Mouse (Mus musculus) urinary bladder, postnatal 36 days (tissue): ENCODE data around the gene Fhit.

Experiments used
- DNase-seq, 2 experiments: peaks; one replicate each; pipeline ENCODE4 v3.0.0; 2022; ENCODE audit warnings: low spot score in 2 of 2, mixed read lengths in 1 of 2

Gene Fhit

GRCm38 (mm10) chr14:9696004-9696403 is 1465.8 kb downstream of the Fhit start:
- DNase-seq = no peak

DNA sequence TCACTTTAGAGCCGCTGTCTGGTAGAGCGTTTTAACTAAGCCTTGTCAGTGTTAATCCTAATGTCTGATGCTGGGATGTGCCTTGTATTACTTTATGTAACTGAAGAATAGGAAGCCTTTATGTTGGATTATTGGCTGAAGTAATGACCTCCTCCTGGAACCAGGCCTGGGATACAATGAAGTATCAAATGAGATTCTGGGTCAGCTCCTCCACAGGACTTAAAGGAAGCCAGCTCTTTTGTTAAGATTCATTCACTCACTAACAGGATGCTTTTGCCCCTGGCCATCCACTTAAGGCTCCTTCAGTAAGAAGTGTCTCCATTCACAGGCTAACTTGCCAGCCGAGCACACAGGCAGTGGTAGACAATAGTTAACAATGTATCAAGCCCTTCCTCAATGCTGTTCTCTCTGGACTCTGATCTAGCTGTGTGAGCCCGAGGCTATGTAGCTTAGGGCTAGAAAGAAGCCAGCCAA is 1466.6 kb downstream of the Fhit start:
- no peak for DNase-seq

GRCm38 (mm10) chr14:9688664-9689257 is 1473.1 kb downstream of the Fhit start:
- DNase-seq = no peak

DNA sequence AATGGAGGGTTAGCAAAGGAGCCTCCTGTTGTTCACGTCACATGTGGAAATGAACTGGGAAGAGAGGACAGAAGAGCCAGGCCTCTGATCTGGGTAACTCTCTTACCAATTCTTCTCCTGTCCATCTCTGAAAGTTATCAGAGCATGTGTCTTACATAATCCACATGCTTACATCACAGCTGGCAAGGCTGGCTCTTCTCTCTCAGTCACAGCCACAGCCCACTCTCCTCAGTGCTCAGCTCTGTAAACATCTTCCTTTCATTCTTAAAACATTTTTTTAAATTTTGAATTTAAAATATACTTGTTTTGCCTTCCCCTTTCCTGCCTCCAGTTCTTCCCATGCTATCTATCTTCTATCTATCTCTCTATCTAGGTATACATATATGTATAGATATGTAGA is 1477.5 kb downstream of the Fhit start:
- no peak for DNase-seq

GRCm38 (mm10) chr14:9672728-9673127 is 1489.1 kb downstream of the Fhit start:
- no peak for DNase-seq

DNA sequence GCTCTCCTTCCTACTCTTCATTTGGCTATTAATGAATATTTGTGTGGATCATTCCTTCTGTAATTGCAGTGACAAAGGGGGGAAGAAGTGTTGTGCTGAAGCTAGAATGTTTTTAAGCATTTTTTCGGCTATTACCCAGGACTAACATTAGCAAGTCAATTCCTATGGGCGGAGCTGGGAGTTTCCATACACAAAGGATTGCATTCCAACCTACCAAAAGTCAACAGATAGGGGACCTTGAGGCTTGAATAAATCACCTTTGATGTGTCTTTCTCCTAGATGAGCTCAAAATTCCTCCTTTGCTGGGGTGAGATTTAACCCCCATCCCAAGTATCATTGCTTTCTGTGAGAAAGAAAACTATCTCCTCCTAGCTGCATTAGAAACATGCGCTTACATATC is 1490.1 kb downstream of the Fhit start:
- no peak for DNase-seq

DNA sequence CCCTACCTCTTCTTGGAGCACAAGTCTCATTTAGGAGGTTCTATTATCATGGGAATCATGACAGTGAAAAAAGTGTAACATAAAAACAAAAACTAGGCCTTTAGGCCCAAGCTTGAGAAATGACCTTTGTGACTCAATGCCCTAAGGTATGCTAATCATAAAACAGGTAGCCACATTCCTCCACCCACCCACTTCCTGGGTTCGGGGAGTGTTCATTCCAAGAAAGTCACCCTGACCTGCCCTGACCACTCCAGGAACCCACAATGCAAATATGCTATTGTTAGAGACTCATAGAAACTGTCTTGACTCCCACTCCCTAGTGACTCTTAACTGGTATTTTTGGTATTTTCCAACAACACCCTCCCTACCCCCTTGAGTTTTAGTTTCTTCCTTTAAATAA is 1492.1 kb downstream of the Fhit start:
- DNase-seq = no peak

- DNase-seq = no peak
Observed at GRCm38 (mm10) chr14:9658445-9658844, 1503.4 kb downstream of the Fhit start.

GRCm38 (mm10) chr14:9651417-9651816 is 1510.4 kb downstream of the Fhit start:
- no peak for DNase-seq

DNA sequence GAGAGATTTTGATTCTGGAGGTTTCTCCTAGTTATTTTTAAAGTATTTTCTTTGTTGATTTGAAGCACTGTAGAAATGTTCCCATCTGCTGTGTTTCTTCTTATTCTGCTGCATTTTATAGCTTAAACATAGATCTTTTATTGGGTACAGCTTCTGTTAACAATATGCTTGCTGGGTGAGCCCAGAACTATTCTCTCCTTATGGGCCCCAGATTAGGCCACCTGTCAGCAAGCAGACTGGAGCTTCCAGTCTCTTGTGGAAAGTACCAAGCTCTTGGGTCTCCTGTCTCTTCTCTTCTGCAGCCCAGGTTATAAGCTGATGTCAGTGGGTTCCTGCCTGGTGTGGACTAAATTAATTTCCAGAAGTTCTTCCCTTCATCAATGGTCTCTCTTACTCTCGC is 1513.4 kb downstream of the Fhit start:
- DNase-seq = no peak

DNA sequence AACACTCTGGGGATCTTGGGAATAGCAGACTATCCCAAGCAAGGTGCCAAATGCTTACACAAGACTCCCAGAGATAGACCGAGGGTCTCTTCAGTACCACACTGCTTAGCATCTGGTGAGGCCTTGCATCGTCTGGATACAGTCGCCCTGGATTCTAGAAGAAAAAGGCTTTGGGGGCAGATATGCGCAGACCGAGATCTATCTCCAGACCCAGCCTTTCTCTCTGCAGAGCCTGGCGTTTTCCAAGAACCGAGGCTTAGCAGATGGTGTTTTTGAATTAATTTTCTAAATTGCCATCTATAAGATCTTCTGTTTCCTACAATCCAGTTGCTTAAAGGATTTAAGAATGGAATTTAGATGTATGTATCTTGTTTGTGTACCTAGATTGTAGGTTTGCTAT is 1515.6 kb downstream of the Fhit start:
- no peak for DNase-seq

DNA sequence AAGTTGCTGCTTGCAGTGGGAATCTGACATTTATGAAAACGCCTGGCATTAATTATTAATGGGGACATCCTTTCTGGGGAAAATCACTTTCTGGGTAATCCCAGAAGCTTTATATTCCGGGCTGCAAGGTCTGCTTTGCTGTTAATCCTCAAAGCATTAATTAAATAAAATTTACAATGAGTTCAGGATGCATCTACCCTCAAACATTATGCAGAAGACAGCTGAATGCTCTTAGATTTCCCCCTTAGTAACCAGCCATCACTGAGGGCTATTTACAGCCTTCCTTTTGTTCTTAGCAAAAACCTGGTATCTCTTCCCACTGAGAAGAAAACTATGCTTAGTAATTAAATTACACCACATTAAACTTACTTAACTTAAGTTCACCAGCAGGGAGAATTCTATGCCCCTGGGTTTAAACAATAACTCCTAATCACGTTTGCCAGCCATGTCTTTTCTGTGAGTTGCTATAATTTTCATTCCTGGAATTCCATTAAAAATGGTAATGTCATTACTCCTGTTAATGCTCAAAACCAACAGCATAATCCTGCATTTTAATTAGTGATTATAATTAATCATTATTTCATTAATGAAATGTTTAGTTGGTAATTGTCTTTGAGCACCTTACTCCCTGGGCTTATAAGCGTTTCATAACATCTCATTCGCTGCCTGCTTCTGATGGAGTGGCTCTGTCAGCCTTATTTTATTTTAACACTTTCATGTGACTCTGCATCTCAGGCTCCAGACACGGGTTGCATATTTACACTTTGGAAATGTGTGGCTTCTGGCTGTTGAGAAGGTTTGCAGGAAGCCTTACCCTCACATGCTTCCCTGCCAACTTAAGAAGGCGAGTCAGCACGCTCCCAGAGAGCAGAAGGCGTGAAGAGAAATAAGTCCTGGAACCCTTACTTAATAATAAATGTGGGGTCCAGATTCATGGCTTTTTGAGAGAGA is 1517.3 kb downstream of the Fhit start:
- DNase-seq = no peak

- DNase-seq = no peak
Observed at GRCm38 (mm10) chr14:9643700-9644099, 1518.1 kb downstream of the Fhit start.

DNA sequence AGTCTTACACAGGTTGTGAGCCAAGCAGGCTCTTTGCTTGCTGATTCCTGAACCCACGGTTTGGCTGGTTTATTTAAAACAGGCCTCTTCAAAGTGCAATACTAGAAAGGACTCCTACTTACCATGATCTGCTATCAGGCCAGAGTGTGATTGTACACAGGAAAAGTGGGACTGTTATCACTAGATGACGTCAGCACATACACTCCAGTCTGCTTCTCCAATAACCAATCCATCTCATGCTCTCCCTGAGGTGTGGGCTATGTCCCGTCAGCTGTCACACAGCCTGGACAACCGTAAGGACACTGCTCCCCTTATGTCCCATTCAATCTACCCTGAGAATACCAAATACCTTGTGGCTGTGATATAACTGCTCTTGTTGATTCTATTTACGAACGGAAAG is 1519.2 kb downstream of the Fhit start:
- DNase-seq = no peak

GRCm38 (mm10) chr14:9642068-9642467 is 1519.8 kb downstream of the Fhit start:
- no peak for DNase-seq

DNA sequence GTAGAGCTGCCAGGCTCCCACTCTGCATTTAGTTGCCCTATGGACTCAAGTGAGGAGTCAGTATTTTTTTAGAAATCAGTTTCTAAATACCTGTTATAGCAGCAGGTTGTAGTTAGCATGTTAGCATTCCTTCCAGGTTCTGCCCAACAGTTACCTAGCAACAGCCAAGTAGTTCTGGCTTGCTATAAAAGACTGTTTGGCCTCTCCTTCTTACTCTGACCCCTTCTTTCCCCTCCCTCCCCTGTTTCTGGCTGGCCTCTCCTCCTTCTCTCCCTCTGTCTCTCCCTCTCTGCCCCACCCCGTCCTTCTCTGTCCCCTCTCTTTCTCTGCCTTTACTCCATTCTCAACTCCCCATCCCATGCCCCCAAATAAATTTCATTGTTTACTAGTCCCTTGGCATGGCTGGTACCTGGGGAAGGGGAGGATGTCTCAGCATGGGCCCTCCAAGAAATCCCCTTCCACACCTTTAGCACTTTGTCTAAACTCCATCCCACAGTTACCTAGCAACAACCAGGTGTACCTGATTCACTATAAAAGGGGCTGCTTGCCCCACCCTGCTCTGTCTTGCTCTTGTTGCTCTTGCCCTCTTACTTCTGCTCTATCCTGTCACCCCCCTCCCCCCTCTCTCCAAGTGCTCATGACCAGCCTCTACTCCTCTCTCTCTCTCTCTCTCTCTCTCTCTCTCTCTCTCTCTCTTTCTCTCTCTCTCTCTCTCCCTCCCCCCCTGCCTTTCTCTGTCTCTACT is 1527.4 kb downstream of the Fhit start:
- no peak for DNase-seq

- DNase-seq = no peak
Observed at GRCm38 (mm10) chr14:9632537-9632936, 1529.3 kb downstream of the Fhit start.

DNA sequence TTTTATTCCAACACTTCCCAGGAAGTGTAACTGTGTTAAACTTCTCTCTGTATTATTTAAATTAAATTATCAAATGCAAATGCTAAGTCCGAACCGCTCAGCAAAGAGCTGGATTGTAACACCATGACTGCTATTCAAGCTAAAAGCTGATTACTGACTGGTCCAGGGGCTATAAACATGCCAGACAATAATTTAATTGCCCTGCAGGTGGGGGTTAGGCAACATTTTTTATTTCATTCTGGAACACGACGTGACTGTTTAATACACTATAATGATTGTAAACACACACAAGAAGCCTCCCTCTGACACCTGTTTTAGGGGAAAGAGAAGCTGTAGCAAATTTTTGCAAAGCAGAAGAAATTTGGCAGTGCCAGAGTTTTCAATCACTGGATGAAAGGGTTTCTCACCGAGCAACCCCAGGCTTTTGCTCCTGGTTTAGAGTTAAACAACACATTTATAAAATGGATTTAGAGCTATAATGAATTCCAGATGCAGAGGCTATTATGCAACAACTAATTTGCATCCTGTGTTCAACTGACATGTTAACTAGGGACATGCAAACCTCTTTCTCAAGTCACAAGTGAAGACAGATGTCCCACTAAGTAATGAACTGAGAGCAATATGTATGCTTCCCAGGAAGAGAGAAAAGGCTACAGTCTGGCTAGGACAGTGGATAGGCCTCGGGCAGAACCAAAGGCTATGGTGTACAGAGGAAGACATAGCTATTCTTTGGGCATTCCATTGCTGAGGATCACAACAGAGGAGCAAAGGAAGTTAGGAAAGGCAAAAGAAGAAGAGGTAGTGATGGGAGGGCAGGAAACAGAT is 1538.4 kb downstream of the Fhit start:
- DNase-seq = no peak

DNA sequence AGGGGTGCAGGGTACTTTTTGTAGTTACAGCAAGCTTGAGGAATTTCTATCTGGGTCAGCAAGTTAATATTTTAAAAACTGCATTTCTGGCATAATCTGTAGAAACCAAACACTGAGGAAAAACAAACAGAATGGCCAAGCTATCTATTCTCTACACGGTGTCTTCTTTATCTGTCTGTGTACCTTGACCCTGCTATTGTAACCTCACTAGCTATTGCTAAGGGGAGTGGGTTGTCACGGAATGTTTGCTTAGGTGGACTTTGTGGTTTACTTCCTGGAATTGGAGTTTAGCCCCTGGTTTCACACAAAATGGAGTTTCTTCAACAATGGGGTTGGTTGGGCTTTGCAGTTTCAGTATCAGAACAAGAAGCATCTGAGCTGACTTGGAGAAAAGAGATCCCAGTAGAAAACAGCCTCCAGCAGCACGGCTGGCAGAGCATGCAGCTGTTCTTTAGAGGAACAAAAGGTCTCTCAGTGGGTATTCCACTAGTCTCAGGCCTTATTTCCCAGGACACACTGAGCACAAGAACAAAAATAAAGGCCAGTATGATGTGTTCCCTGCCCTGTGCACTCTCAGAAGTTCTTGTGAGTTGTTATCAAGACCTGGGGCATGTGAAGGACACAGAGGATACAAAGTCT is 1540.8 kb downstream of the Fhit start:
- no peak for DNase-seq

DNA sequence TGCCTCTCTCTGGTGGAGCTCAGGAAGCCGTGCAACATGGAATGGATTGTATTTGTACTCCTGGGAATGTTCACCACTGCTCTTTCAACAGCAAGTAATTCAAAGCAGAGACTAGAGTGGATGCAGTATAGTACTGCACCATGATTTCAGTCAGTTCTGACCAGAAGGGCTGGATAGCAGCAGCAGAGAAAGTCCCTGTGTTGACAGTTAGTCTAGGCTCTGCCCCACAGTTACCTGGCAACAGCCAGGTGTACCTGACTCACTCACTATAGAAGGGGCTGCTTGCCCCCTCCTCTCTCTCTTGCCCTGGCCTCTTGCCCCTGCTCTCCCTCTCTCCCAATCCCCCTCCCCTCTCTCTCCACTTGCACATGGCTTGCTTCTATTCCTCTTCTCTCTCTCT is 1542.0 kb downstream of the Fhit start:
- DNase-seq = no peak

GRCm38 (mm10) chr14:9613126-9613525 is 1548.7 kb downstream of the Fhit start:
- no peak for DNase-seq
